Mouse (Mus musculus) lung, postnatal 4 days (tissue): ENCODE results near the gene Drd2.

ENCODE experiments used
- DNase-seq, 2 experiments: peaks; one replicate each; pipeline ENCODE4 v3.0.0; 2021

The Drd2 gene

GRCm38 (mm10) chr9:49340136-49341043, at the start of gene Drd2:
Gene Drd2 (plus strand): TSS chr9:49340627.
- DNase-seq, result peak; percentile 20 to 63

GRCm38 (mm10) chr9:49295101-49295500, 45.3 kb upstream of the Drd2 start:
- no peak for DNase-seq

GRCm38 (mm10) chr9:49307576-49307975, 32.9 kb upstream of the Drd2 start:
- no peak for DNase-seq

GRCm38 (mm10) chr9:49310821-49311220, 29.6 kb upstream of the Drd2 start:
- DNase-seq, result no peak

GRCm38 (mm10) chr9:49318638-49319037, 21.8 kb upstream of the Drd2 start:
- no peak for DNase-seq

- peak; percentile 28 to 58 for DNase-seq
These were observed 578 bp downstream of the Drd2 start for GRCm38 (mm10) chr9:49341044-49341365.

- DNase-seq, result peak; percentile 14 to 62
These were observed 25.3 kb downstream of the Drd2 start for GRCm38 (mm10) chr9:49365763-49366162.

- DNase-seq, result no peak
These were observed 33.5 kb downstream of the Drd2 start for GRCm38 (mm10) chr9:49373946-49374345.

- DNase-seq, result no peak
These were observed 39.5 kb downstream of the Drd2 start for GRCm38 (mm10) chr9:49379962-49380361.

GRCm38 (mm10) chr9:49384041-49384440, 43.6 kb downstream of the Drd2 start:
- DNase-seq, result no peak

GRCm38 (mm10) chr9:49384855-49385254, 44.4 kb downstream of the Drd2 start:
- no peak for DNase-seq

GRCm38 (mm10) chr9:49385301-49385700, 44.9 kb downstream of the Drd2 start:
- DNase-seq, result no peak

- peak in 1 of 2 experiments; percentile 15 for DNase-seq
These were observed 45.7 kb downstream of the Drd2 start for GRCm38 (mm10) chr9:49386119-49386518.

GRCm38 (mm10) chr9:49392242-49392641, 51.8 kb downstream of the Drd2 start:
- DNase-seq, result no peak

- no peak for DNase-seq
These were observed 55.6 kb downstream of the Drd2 start for GRCm38 (mm10) chr9:49396006-49396405.

- no peak for DNase-seq
These were observed 63.3 kb downstream of the Drd2 start for GRCm38 (mm10) chr9:49403711-49404110.

- DNase-seq, result no peak
These were observed 66.6 kb downstream of the Drd2 start for GRCm38 (mm10) chr9:49407028-49407427.

- DNase-seq, result no peak
These were observed 70.2 kb downstream of the Drd2 start for GRCm38 (mm10) chr9:49410621-49411020.

GRCm38 (mm10) chr9:49423866-49424265, 83.4 kb downstream of the Drd2 start:
- no peak for DNase-seq

GRCm38 (mm10) chr9:49425585-49425984, 85.2 kb downstream of the Drd2 start:
- DNase-seq, result no peak

- no peak for DNase-seq
These were observed 86.5 kb downstream of the Drd2 start, which contains the start of gene Ankk1 for GRCm38 (mm10) chr9:49426921-49427320. Gene Ankk1 (minus strand): TSS chr9:49427021.

GRCm38 (mm10) chr9:49427478-49427877, 87.1 kb downstream of the Drd2 start:
- DNase-seq, result no peak

- no peak for DNase-seq
These were observed 102.2 kb downstream of the Drd2 start for GRCm38 (mm10) chr9:49442621-49443020.

GRCm38 (mm10) chr9:49450491-49450890, 110.1 kb downstream of the Drd2 start:
- no peak for DNase-seq

GRCm38 (mm10) chr9:49452396-49452795, 112.0 kb downstream of the Drd2 start:
- no peak for DNase-seq
